Mouse (Mus musculus) hindbrain, embryonic 13.5 days (tissue): ENCODE measurements around the gene Mrps11. TPM values are rescaled to one million over a fixed set of nuclear protein-coding genes. Genes with fewer than 3 reads are reported as not detected.

Experiments used
- ATAC-seq: fragments of 200-750 bp; cut with Nextera tagmentation; 2 replicates; pipeline ENCODE4 v1.8.0; 2017; ENCODE audit warnings: moderate TSS enrichment; ENCODE audit not compliant: low FRiP score
- H3K27ac ChIP-seq: fragments of 300-500 bp; sonication (generic); 2 replicates; pipeline ENCODE4 v1.5.1; 2015; ENCODE audit warnings: inconsistent platforms, mild to moderate bottlenecking, moderate library complexity
- H3K27me3 ChIP-seq: fragments of 300-500 bp; sonication (generic); 2 replicates; pipeline ENCODE4 v1.6.1; 2015; ENCODE audit warnings: mild to moderate bottlenecking, inconsistent platforms
- H3K36me3 ChIP-seq: fragments of 300-500 bp; sonication (generic); 2 replicates; pipeline ENCODE4 v1.6.1; 2015; ENCODE audit warnings: mild to moderate bottlenecking, inconsistent platforms
- H3K4me1 ChIP-seq: fragments of 300-500 bp; sonication (generic); replicated peaks from 2 replicates; pipeline ENCODE4 v1.6.1; 2015; ENCODE audit warnings: inconsistent platforms
- H3K4me2 ChIP-seq: fragments of 300-500 bp; sonication (generic); 2 replicates; pipeline ENCODE4 v1.6.1; 2015; ENCODE audit warnings: inconsistent platforms, mild to moderate bottlenecking, moderate library complexity
- H3K4me3 ChIP-seq: fragments of 300-500 bp; sonication (generic); 2 replicates; pipeline ENCODE4 v1.5.1; 2015; ENCODE audit warnings: mild to moderate bottlenecking, inconsistent platforms
- H3K9ac ChIP-seq: fragments of 300-500 bp; sonication (generic); 2 replicates; pipeline ENCODE4 v1.6.1; 2015; ENCODE audit warnings: mild to moderate bottlenecking, inconsistent platforms
- H3K9me3 ChIP-seq: fragments of 300-500 bp; sonication (generic); 2 replicates; pipeline ENCODE4 v1.6.1; 2016; ENCODE audit warnings: inconsistent platforms
- WGBS: fragments of 180-500 bp; shearing (Covaris S2); methylation state at CpG from one replicate; pipeline ENCODE4 v1.1.7; 2015; 5-methylcytosine and 5-hydroxymethylcytosine counted together
- polyA plus RNA-seq: library from polyadenylated mRNA; unstranded; fragments of >200 nt; fragmentation: Nextera tagmentation; extraction: Ambion mirVana; gene quantifications from 2 replicates; pipeline ENCODE4 v1.2.1, GENCODE M21; 2015

The Mrps11 gene
- polyA plus RNA-seq, 1 experiment from 2014 or later, result 71.9 TPM

- Histone ChIP-seq H3K4me3 (no peak overlapping the region), H3K27me3 (0 out of 2 replicates have a peak, but pooled peaks cover 3% of the 10 kb centered on the region), H3K4me1 (peaks cover 13% of the 10 kb centered on the region), H3K9me3 (no peaks in the 10 kb centered on the region), H3K36me3 (peaks cover 6% of the 10 kb centered on the region), H3K27ac (no peak overlapping the region; the same call in 1 of the 2 replicates), H3K4me2 (no peak overlapping the region), H3K9ac (no peak overlapping the region)
- ATAC-seq, result peak; percentile 46; the same call in 1 of the 2 replicates
- 36% methylated on average over 8 of the region's 9 CpGs for WGBS
Measured at GRCm38 (mm10) chr7:78797843-78798455, 15.0 kb downstream of the Mrps11 start.

- no peaks in the 10 kb centered on the region for H3K9me3 ChIP-seq
- no peaks in the 10 kb centered on the region for H3K36me3 ChIP-seq
- no peak overlapping the region for H3K4me2 ChIP-seq
- peaks cover 13% of the 10 kb centered on the region for H3K4me1 ChIP-seq
- ATAC-seq, result no peak
- no peak overlapping the region for H3K4me3 ChIP-seq
- 0 out of 2 replicates have a peak, but pooled peaks cover 3% of the 10 kb centered on the region for H3K27me3 ChIP-seq
- H3K9ac ChIP-seq, result no peak overlapping the region
- 86% methylated on average over 9 of the region's 9 CpGs for WGBS
- no peak overlapping the region for H3K27ac ChIP-seq
Measured at GRCm38 (mm10) chr7:78799730-78800496, 17.0 kb downstream of the Mrps11 start.

DNA sequence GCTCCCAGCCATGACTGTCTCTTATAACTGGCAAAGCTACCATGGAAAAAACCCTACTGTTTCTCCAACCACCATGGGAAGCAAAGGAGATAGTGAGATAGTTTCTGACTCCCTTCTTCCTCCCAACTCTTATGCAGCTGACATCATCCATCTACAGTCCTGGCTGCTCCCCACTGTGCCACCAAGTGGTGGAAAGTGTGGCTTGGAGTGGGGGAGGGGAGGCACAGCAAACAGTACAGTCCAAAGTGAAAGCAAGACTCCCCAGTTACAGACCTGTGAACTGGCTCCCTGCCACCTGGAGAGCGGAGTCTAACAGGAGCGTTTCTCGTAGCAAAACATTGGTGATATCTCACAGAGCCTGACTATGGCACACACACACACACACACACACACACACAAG, 20.9 kb downstream of the Mrps11 start:
- Histone ChIP-seq H3K27ac (no peak overlapping the region), H3K27me3 (0 out of 2 replicates have a peak, but pooled peaks cover 3% of the 10 kb centered on the region), H3K9ac (no peak overlapping the region), H3K4me2 (no peak overlapping the region), H3K36me3 (no peaks in the 10 kb centered on the region), H3K4me1 (no peaks in the 10 kb centered on the region), H3K9me3 (no peaks in the 10 kb centered on the region), H3K4me3 (no peak overlapping the region)
- ATAC-seq, result no peak
- WGBS, result 89% methylated on average over 3 of the region's 3 CpGs

GRCm38 (mm10) chr7:78807192-78807591, 24.3 kb downstream of the Mrps11 start:
- Histone ChIP-seq H3K4me2 (no peak overlapping the region), H3K4me3 (no peak overlapping the region), H3K9me3 (no peaks in the 10 kb centered on the region), H3K27me3 (no peaks in the 10 kb centered on the region), H3K36me3 (no peaks in the 10 kb centered on the region), H3K27ac (no peak overlapping the region), H3K4me1 (no peaks in the 10 kb centered on the region), H3K9ac (no peak overlapping the region)
- no peak for ATAC-seq
- WGBS, result 88% methylated on average over 4 of the region's 4 CpGs

GRCm38 (mm10) chr7:78813791-78814190, 30.9 kb downstream of the Mrps11 start:
- no peaks in the 10 kb centered on the region for H3K27me3 ChIP-seq
- peaks cover 17% of the 10 kb centered on the region for H3K4me1 ChIP-seq
- 0 out of 2 replicates have a peak overlapping the region, but pooled peaks have one; percentile 1 for H3K27ac ChIP-seq
- WGBS, result 88% methylated on average over 6 of the region's 6 CpGs
- H3K9me3 ChIP-seq, result no peaks in the 10 kb centered on the region
- no peak overlapping the region for H3K4me2 ChIP-seq
- no peak for ATAC-seq
- no peak overlapping the region for H3K9ac ChIP-seq
- no peak overlapping the region for H3K4me3 ChIP-seq
- no peaks in the 10 kb centered on the region for H3K36me3 ChIP-seq

DNA sequence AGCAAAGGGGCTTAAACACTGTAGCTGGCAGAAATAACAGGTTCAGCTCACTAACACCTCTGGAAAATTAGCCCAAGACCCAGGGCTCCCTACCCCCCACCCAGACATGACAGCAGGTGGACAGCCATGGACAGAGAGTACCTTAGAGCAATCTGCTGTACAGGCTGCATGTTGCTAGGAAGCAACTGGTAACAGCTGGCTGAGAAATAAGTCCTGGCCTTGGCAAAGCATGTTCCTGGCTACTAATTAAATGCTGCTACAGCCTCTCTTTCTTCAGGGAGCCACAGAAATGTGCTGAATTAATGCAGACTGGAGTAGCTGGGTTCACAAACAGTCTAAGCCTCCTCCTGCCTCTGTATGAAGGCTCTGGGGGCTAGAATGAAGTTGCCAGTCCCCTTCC, 31.8 kb downstream of the Mrps11 start:
- Histone ChIP-seq H3K27me3 (no peaks in the 10 kb centered on the region), H3K4me2 (no peak overlapping the region), H3K4me3 (no peak overlapping the region), H3K36me3 (no peaks in the 10 kb centered on the region), H3K9me3 (no peaks in the 10 kb centered on the region), H3K9ac (no peak overlapping the region), H3K27ac (peak overlapping the region; percentile 61), H3K4me1 (peaks cover 17% of the 10 kb centered on the region)
- ATAC-seq, result no peak

DNA sequence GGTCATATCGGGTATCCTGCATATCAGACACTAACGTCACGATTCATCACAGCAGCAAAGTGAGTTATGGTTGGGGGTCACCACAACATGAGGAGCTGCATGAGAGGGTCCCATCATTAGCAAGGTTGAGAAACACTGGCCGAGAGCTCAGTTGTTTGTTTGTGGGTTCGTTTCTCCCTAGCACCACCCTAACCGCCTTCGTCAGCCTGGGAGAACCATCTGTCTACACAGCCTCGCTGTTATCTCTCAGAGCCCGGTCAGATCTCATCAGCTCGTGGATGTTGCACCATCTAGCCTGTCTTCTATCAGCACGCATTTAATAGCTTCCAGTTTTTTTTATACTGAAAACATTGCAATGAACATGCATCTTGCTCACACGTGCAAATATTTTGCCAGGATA, 35.4 kb downstream of the Mrps11 start:
- no peaks in the 10 kb centered on the region for H3K9me3 ChIP-seq
- no peak for ATAC-seq
- H3K4me3 ChIP-seq, result no peak overlapping the region
- peaks cover 9% of the 10 kb centered on the region; the same call in 1 of the 2 replicates for H3K36me3 ChIP-seq
- H3K27ac ChIP-seq, result no peak overlapping the region
- H3K27me3 ChIP-seq, result no peaks in the 10 kb centered on the region
- peaks cover 17% of the 10 kb centered on the region for H3K4me1 ChIP-seq
- H3K4me2 ChIP-seq, result no peak overlapping the region
- no peak overlapping the region for H3K9ac ChIP-seq
- WGBS, result 86% methylated on average over 12 of the region's 12 CpGs

GRCm38 (mm10) chr7:78826682-78827385, 43.9 kb downstream of the Mrps11 start:
- Histone ChIP-seq H3K27me3 (no peaks in the 10 kb centered on the region), H3K4me1 (peaks cover 30% of the 10 kb centered on the region), H3K9ac (peak overlapping the region; percentile 36; the same call in 1 of the 2 replicates), H3K9me3 (no peaks in the 10 kb centered on the region), H3K36me3 (peaks cover 29% of the 10 kb centered on the region), H3K4me3 (no peak overlapping the region), H3K4me2 (0 out of 2 replicates have a peak overlapping the region, but pooled peaks have one; percentile 3), H3K27ac (peak overlapping the region; percentile 89)
- peak; percentile 85 for ATAC-seq
- WGBS, result 29% methylated on average over 9 of the region's 9 CpGs

GRCm38 (mm10) chr7:78827749-78828362, 44.9 kb downstream of the Mrps11 start:
- 74% methylated on average over 14 of the region's 14 CpGs for WGBS
- Histone ChIP-seq H3K27ac (peak overlapping the region; percentile 89), H3K27me3 (no peaks in the 10 kb centered on the region), H3K36me3 (peaks cover 27% of the 10 kb centered on the region), H3K4me1 (peaks cover 30% of the 10 kb centered on the region), H3K9me3 (no peaks in the 10 kb centered on the region), H3K4me3 (no peak overlapping the region), H3K9ac (peak overlapping the region; percentile 43; the same call in 1 of the 2 replicates), H3K4me2 (no peak overlapping the region)
- no peak for ATAC-seq

GRCm38 (mm10) chr7:78835656-78836055, 52.7 kb downstream of the Mrps11 start:
- H3K4me1 ChIP-seq, result no peaks in the 10 kb centered on the region
- H3K36me3 ChIP-seq, result peaks cover 36% of the 10 kb centered on the region
- H3K9me3 ChIP-seq, result no peaks in the 10 kb centered on the region
- H3K9ac ChIP-seq, result no peak overlapping the region
- no peak for ATAC-seq
- H3K27me3 ChIP-seq, result no peaks in the 10 kb centered on the region
- no peak overlapping the region for H3K4me2 ChIP-seq
- WGBS, result 87% methylated on average over 4 of the region's 4 CpGs
- no peak overlapping the region for H3K27ac ChIP-seq
- H3K4me3 ChIP-seq, result no peak overlapping the region

DNA sequence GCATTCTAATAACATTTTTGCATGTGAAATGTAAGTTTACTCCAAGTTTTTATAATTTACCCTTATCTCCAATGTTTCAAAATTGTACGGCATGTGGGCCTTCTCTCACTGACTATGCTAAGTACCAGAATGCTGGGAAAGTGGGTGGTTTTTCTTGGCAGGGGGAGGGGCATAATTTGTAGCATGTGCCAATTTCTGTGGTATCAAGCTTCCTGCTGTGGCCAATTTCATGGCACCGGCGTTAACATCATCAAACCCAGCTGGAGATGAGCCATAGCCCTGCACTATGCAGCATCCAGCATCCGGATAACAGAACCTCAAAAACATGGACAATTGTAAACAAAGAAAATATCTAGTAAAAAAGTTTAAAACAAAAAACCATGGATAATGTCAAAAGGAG, 54.3 kb downstream of the Mrps11 start:
- Histone ChIP-seq H3K36me3 (peaks cover 46% of the 10 kb centered on the region), H3K27ac (no peak overlapping the region), H3K4me1 (no peaks in the 10 kb centered on the region), H3K27me3 (no peaks in the 10 kb centered on the region), H3K9me3 (no peaks in the 10 kb centered on the region), H3K4me2 (no peak overlapping the region), H3K4me3 (no peak overlapping the region), H3K9ac (no peak overlapping the region)
- no peak for ATAC-seq
- WGBS, result 64% methylated on average over 4 of the region's 4 CpGs

DNA sequence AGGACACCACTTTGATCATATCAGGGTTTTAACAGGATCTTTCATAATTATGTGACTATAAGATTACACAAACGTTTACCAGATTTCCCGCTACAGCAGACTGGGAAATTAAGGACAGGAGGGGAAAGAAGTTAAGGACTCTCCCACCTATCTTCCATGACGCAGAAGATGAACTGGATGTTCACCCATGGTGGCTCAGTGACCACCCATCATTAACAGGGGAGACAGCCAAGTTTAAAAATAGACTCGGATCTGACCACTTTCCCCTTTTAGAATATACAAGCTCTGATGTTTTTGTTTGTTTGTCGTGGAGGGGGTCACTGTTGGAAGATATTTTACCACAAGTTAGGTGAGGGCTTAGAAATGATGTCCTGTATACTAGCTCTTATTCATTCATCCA, 58.7 kb downstream of the Mrps11 start:
- 90% methylated on average over 5 of the region's 5 CpGs for WGBS

More for the DNA sequence above, 58.7 kb downstream of the Mrps11 start:
- no peak for ATAC-seq
- Histone ChIP-seq H3K4me3 (no peak overlapping the region), H3K9ac (no peak overlapping the region), H3K36me3 (peaks cover 54% of the 10 kb centered on the region), H3K4me2 (no peak overlapping the region), H3K27ac (no peak overlapping the region), H3K9me3 (no peaks in the 10 kb centered on the region), H3K4me1 (peaks cover 13% of the 10 kb centered on the region), H3K27me3 (no peaks in the 10 kb centered on the region)
